Mouse (Mus musculus) brown adipose tissue, adult 24 weeks (tissue): ENCODE data around the gene Atcay. TPM values are rescaled to one million over a fixed set of nuclear protein-coding genes. Genes with fewer than 3 reads are reported as not detected.

ENCODE experiments used
- H3K27ac ChIP-seq: fragments of 200-500 bp; replicated peaks from 2 replicates; pipeline ENCODE4 v1.5.1; 2012; ENCODE audit warnings: low read depth, mild to moderate bottlenecking, low read length
- H3K4me1 ChIP-seq: fragments of 200-500 bp; 2 replicates; pipeline ENCODE4 v1.6.1; 2012; ENCODE audit warnings: low read length, mixed read lengths; ENCODE audit not compliant: control insufficient read depth, insufficient read depth, insufficient read length
- H3K4me3 ChIP-seq: fragments of 200-500 bp; 2 replicates; pipeline ENCODE4 v1.5.1; 2012; ENCODE audit warnings: low read depth, mild to moderate bottlenecking, low read length, moderate library complexity; ENCODE audit not compliant: insufficient read depth
- polyA plus RNA-seq: library from polyadenylated mRNA; stranded (reverse); fragments of >200 nt; gene quantifications from 2 replicates; pipeline ENCODE4 v1.2.4, GENCODE M21; 2012; ENCODE audit not compliant: missing spikeins, insufficient read depth, insufficient read length

The Atcay gene
- polyA plus RNA-seq, 1 experiment, result not detected

GRCm38 (mm10) chr10:81198230-81198629 is 32.4 kb downstream of the Atcay start:
- Histone ChIP-seq H3K4me1 (peaks cover under 1% of the 10 kb centered on the region), H3K27ac (no peak overlapping the region), H3K4me3 (no peak overlapping the region)

- Histone ChIP-seq H3K4me1 (peaks cover 5% of the 10 kb centered on the region), H3K4me3 (no peak overlapping the region), H3K27ac (no peak overlapping the region)
These were observed 33.3 kb downstream of the Atcay start for GRCm38 (mm10) chr10:81197305-81197704.

- Histone ChIP-seq H3K27ac (no peak overlapping the region), H3K4me1 (peaks cover 5% of the 10 kb centered on the region), H3K4me3 (no peak overlapping the region)
These were observed 34.1 kb downstream of the Atcay start for GRCm38 (mm10) chr10:81196470-81197065.

- H3K4me3 ChIP-seq, result peak overlapping the region; percentile 3; the same call in 1 of the 2 replicates
- peaks cover 5% of the 10 kb centered on the region for H3K4me1 ChIP-seq
- 0 out of 2 replicates have a peak overlapping the region, but pooled peaks have one; percentile 8 for H3K27ac ChIP-seq
These were observed 35.3 kb downstream of the Atcay start for GRCm38 (mm10) chr10:81195300-81195699.

- H3K4me1 ChIP-seq, result peaks cover 5% of the 10 kb centered on the region
- H3K4me3 ChIP-seq, result peak overlapping the region; percentile 13; the same call in 1 of the 2 replicates
- peak overlapping the region; percentile 8; the same call in 1 of the 2 replicates for H3K27ac ChIP-seq
These were observed 36.5 kb downstream of the Atcay start for GRCm38 (mm10) chr10:81193991-81194774.

GRCm38 (mm10) chr10:81192968-81193501 is 37.6 kb downstream of the Atcay start:
- H3K4me3 ChIP-seq, result peak overlapping the region; percentile 69
- H3K27ac ChIP-seq, result no peak overlapping the region
- peaks cover 5% of the 10 kb centered on the region for H3K4me1 ChIP-seq

GRCm38 (mm10) chr10:81192270-81192967 is 38.2 kb downstream of the Atcay start:
- Histone ChIP-seq H3K4me1 (peaks cover 5% of the 10 kb centered on the region), H3K27ac (peak overlapping the region; percentile 66), H3K4me3 (peak overlapping the region; percentile 69)

GRCm38 (mm10) chr10:81191342-81191982 is 39.2 kb downstream of the Atcay start:
- H3K27ac ChIP-seq, result no peak overlapping the region
- no peak overlapping the region for H3K4me3 ChIP-seq

GRCm38 (mm10) chr10:81190912-81191321 is 39.7 kb downstream of the Atcay start:
- Histone ChIP-seq H3K4me1 (peaks cover 5% of the 10 kb centered on the region), H3K4me3 (no peak overlapping the region), H3K27ac (no peak overlapping the region)

More at GRCm38 (mm10) chr10:81191342-81191982, 39.2 kb downstream of the Atcay start:
- H3K4me1 ChIP-seq, result peaks cover 5% of the 10 kb centered on the region

- Histone ChIP-seq H3K4me3 (no peak overlapping the region), H3K4me1 (peaks cover 5% of the 10 kb centered on the region), H3K27ac (no peak overlapping the region)
These were observed 40.3 kb downstream of the Atcay start for GRCm38 (mm10) chr10:81190236-81190911.

- Histone ChIP-seq H3K4me3 (no peak overlapping the region), H3K4me1 (peaks cover 5% of the 10 kb centered on the region), H3K27ac (no peak overlapping the region)
These were observed 40.8 kb downstream of the Atcay start for GRCm38 (mm10) chr10:81189821-81190220.

GRCm38 (mm10) chr10:81187161-81187560 is 43.5 kb downstream of the Atcay start:
- H3K4me1 ChIP-seq, result no peaks in the 10 kb centered on the region
- H3K4me3 ChIP-seq, result no peak overlapping the region
- no peak overlapping the region for H3K27ac ChIP-seq

GRCm38 (mm10) chr10:81184765-81185164 is 45.9 kb downstream of the Atcay start:
- Histone ChIP-seq H3K27ac (peak overlapping the region; percentile 26; the same call in 1 of the 2 replicates), H3K4me1 (no peaks in the 10 kb centered on the region), H3K4me3 (no peak overlapping the region)

- Histone ChIP-seq H3K27ac (peak within 1 kb of the TSS; percentile 82), H3K4me3 (peak within 1 kb of the TSS; percentile 75), H3K4me1 (no peaks in the 10 kb centered on the region)
These were observed 46.8 kb downstream of the Atcay start, which contains the start of gene 4930442H23Rik for GRCm38 (mm10) chr10:81183805-81184204. 4930442H23Rik (minus strand) TSS chr10:81183849.
